Mouse (Mus musculus) kidney, adult 10 weeks (tissue): Measurements from ENCODE around the gene Slc25a1. TPM values are rescaled to one million over a fixed set of nuclear protein-coding genes. Genes with fewer than 3 reads are reported as not detected.

Source experiments
- polyA plus RNA-seq: library from polyadenylated mRNA; stranded (reverse); fragments of 350-450 nt; fragmentation: Illumina TruSeq; extraction: RNeasy Lipid Tissue Mini Kit (QIAGEN cat#74804); gene quantifications from one replicate; pipeline ENCODE4 v1.2.3, GENCODE M21; 2014; ENCODE audit warnings: low read depth, low replicate concordance

Gene Slc25a1
- 19.7 TPM for polyA plus RNA-seq

DNA sequence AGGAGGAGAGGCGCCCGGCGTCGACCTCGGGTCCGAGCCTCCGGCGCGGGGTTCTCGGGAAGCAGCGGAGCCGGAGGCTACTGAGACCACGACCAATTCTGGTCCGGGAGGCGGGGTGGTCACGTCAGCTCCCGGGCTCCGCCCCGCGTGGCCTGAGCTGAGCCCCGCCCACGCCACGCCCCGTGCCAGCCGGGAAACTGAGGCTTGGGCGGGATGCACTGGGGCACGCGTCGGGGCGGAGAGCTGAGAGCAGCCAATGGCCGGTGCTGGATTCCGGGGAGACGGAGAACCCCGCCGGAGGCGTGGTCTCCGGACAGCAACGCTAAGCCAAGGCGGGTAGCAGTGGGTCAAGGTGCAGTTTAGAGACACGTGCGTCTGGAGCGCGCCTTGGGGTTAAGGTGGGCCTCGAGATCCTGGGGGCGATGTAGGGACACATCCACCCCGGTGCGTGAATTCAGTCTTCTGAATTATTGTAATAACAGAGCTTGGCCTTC is at the start of gene Slc25a1:
Gene Slc25a1, minus strand, starts transcription at position 133 of the 494 bp plus-strand sequence.

DNA sequence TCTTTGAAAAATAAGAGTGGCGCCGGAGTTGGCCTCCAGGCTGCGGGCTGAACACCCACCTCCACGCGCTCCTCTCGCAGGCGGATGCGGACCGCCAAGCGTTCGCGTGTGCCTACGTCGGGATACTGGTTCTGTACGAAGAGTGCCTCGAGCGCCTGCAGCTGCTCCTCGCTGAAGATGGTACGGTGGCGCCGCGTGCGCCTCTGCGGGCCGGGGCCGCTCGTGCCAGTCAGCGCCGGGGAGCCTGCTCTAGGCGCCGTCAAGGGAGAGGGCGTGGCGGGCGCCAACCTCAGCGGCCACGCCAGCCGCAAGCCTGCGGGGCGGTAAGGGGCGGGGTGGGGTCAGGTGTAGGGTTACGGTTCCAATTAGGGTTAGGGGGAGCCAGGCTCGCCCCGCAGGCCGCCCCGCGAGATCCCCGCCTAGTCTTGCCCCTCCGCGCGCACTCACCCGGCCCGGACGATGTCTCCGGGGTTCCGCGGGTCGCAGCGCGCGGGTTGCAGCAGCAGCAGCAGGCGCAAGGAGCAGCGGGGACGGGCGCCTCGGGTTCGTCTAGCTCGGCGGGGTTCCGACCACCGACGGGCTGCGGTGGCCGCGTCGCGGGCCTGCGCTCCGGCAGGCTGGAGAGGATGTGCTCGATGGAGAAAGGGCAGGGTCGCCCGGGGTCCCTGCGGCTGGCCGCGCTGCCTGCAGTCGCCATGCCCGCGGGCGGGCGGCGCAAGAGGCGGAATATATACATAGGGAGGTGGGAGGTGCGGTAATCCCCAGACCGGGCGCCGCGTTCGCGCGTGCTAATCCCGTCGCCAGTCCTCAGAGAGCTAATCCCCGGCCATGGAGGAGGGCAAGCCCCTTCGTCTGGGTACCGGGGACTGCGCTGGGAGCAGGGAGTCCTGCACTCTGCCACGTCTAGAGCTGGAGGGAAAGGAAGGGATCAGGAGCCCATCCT is 13.4 kb downstream of the Slc25a1 start, which contains the start of gene Gsc2:
Gene Gsc2, minus strand, starts transcription at position 753 of the 943 bp plus-strand sequence.

DNA sequence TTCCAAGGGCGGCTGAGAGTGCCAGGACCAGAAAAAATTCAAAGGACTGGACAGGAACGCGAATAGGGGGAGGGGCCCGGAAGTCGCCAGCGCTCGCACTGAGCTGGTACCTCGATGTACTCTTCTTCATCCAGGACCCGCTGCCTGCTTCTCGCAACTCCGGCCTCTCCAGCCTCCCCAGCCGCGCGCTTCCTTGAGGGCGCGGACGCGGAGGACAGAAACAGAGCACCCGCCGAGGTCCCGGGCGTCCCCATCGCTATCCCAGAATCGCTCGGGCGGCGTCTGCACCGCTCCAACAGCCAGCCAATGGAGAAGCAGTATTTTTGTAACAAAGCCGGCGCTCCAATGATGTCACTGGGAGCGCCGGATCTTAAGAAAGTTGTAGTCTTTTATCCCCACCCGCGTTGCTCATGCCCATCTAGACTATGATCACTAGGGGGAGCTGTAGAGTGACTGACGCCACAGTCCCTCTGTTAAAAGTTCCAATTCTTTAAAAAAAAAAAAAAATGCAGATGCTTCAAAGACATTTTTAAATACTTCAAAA is 16.9 kb downstream of the Slc25a1 start, which contains the start of gene Ess2:
Gene Ess2, minus strand, starts transcription at position 297 of the 544 bp plus-strand sequence.

DNA sequence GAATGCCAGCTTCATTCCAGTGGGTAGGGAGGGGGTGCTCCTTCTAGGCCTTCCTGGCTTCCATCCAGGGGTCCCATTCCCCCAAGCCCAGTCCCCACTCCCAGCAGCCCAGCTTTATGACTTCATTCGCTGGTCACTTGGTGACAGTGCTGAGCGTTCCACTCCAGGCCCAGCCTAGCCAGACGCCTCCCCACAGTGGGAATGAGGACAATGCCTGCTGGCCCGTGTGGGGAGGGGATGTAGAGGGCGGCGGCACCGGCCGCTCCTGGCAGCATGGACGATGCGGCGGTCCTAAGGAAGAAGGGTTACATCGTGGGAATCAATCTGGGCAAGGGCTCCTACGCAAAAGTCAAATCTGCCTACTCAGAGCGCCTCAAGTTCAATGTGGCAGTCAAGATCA is 29.6 kb downstream of the Slc25a1 start, which contains the start of the genes Dgcr2 and Tssk2:
Gene Dgcr2, minus strand, starts transcription at position 101 of the 400 bp plus-strand sequence.
Gene Tssk2, plus strand, starts transcription at position 176 of the 400 bp plus-strand sequence.

DNA sequence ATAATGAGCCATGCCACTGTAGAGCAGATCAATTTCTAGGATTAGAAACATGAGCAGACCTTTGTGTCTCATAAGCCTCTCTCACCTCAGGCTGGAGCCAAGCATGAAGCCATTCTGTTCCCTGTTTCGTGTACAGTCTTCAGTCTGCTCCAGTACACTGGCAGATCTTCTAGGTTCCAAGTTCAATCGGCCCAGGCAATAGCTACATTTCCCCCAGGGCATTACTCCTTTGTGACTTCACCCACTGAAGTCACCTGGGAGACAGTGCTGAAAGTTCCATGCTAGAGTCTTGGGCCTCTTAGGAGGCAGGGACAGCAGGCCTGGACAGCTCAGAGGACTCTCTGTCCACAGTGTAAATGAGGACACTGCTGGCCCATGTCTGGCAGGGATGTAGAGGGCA is 34.1 kb downstream of the Slc25a1 start, which contains the start of gene Tssk1:
Gene Tssk1, plus strand, starts transcription at position 301 of the 400 bp plus-strand sequence.

DNA sequence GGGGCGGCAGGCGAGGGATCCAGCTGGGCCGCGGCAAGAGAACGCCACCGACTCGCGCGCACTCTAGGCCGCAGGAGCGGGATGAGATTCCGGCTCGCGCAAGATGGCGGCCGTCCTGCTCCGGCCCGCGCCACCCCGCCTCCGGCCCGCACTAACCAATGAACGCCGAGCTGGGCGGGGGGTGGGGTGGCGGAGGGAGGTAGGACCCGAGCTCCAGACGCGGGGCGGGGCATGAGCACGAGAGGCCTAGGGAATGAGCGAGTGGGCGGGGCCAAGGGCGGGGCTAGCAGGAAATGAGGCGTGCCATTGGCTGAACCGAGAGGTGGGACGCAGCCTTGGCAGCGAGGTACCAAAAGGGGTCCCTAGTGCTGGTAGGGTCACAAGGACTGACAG is 36.5 kb downstream of the Slc25a1 start, which contains the start of gene Gm20518:
Gene Gm20518, minus strand, starts transcription at position 105 of the 393 bp plus-strand sequence.

Other genes starting within 250 kb of the Slc25a1 start
- 3.7 TPM for gene Med15, start 195.3 kb downstream of the Slc25a1 start, polyA plus RNA-seq
- 11.0 TPM for gene Klhl22, start 168.6 kb downstream of the Slc25a1 start, polyA plus RNA-seq
- not detected for gene Scarf2, start 130.9 kb downstream of the Slc25a1 start, polyA plus RNA-seq
- 1.5 TPM for gene B830017H08Rik, start 95.1 kb downstream of the Slc25a1 start, polyA plus RNA-seq
- 10.1 TPM for gene Car15, start 89.9 kb downstream of the Slc25a1 start, polyA plus RNA-seq
- gene Gm20518, start 36.5 kb downstream of the Slc25a1 start, polyA plus RNA-seq: 0.12 TPM
- gene Tssk1, start 34.0 kb downstream of the Slc25a1 start, polyA plus RNA-seq: not detected
- 6.5 TPM for gene Dgcr2, start 29.7 kb downstream of the Slc25a1 start, polyA plus RNA-seq
- gene Tssk2, start 29.6 kb downstream of the Slc25a1 start, polyA plus RNA-seq: not detected
- gene Ess2, start 16.9 kb downstream of the Slc25a1 start, polyA plus RNA-seq: 1.9 TPM
- not detected for gene Gsc2, start 13.2 kb downstream of the Slc25a1 start, polyA plus RNA-seq
- gene Vpreb2, start 52.2 kb upstream of the Slc25a1 start, polyA plus RNA-seq: not detected
- gene Dgcr6, start 124.6 kb upstream of the Slc25a1 start, polyA plus RNA-seq: 10.4 TPM
- 3.2 TPM for gene Prodh, start 162.0 kb upstream of the Slc25a1 start, polyA plus RNA-seq
- not detected for gene Rtn4r, start 199.4 kb upstream of the Slc25a1 start, polyA plus RNA-seq